Mouse (Mus musculus) C2C12 (cell line): Measurements from ENCODE around the gene Pigm.

Experiments used
- CTCF ChIP-seq: IDR thresholded peaks from one replicate; pipeline ENCODE4 v1.5.1; 2011; ENCODE audit not compliant: control insufficient read depth, insufficient read depth, insufficient read length
- MAX ChIP-seq: IDR thresholded peaks from one replicate; pipeline ENCODE4 v1.6.1; 2011; ENCODE audit warnings: mild to moderate bottlenecking, control low read depth

- TF ChIP-seq CTCF (no peak), MAX (no peak)
These were observed 50.1 kb downstream of the Pigm start for GRCm38 (mm10) chr1:172426419-172426818.
